Mouse (Mus musculus) ZHBTc4 (cell line): ENCODE data around the gene Sf3a1.

ENCODE experiments used
- DNase-seq: peaks from one replicate; pipeline ENCODE4 v3.0.0-alpha.2; 2011; ENCODE audit warnings: low read depth, low spot score

Gene Sf3a1

GRCm38 (mm10) chr11:4214572-4214971, 54.4 kb downstream of the Sf3a1 start:
- DNase-seq, result no peak

- DNase-seq, result no peak
These were observed 54.9 kb downstream of the Sf3a1 start for GRCm38 (mm10) chr11:4215061-4215460.

GRCm38 (mm10) chr11:4216248-4217000, 56.3 kb downstream of the Sf3a1 start:
- no peak for DNase-seq

- DNase-seq, result peak; percentile 99
These were observed 57.9 kb downstream of the Sf3a1 start, which contains the start of gene Castor1 for GRCm38 (mm10) chr11:4217914-4218629. TSS of gene Castor1 (plus strand) at chr11:4218225.

GRCm38 (mm10) chr11:4218637-4219036, 58.5 kb downstream of the Sf3a1 start:
- DNase-seq, result peak; percentile 60

- peak; percentile 72 for DNase-seq
These were observed 59.2 kb downstream of the Sf3a1 start for GRCm38 (mm10) chr11:4219317-4219751.

- DNase-seq, result no peak
These were observed 59.8 kb downstream of the Sf3a1 start for GRCm38 (mm10) chr11:4219908-4220307.

GRCm38 (mm10) chr11:4220443-4221400, 60.6 kb downstream of the Sf3a1 start:
- DNase-seq, result peak; percentile 88

GRCm38 (mm10) chr11:4222046-4222950, 62.1 kb downstream of the Sf3a1 start:
- DNase-seq, result no peak

- no peak for DNase-seq
These were observed 63.4 kb downstream of the Sf3a1 start for GRCm38 (mm10) chr11:4223393-4224188.

- no peak for DNase-seq
These were observed 64.1 kb downstream of the Sf3a1 start for GRCm38 (mm10) chr11:4224223-4224622.

GRCm38 (mm10) chr11:4226569-4227325, 66.6 kb downstream of the Sf3a1 start:
- DNase-seq, result no peak

- no peak for DNase-seq
These were observed 68.3 kb downstream of the Sf3a1 start for GRCm38 (mm10) chr11:4228463-4228862.

- no peak for DNase-seq
These were observed 69.7 kb downstream of the Sf3a1 start for GRCm38 (mm10) chr11:4229841-4230240.

- DNase-seq, result no peak
These were observed 71.3 kb downstream of the Sf3a1 start for GRCm38 (mm10) chr11:4231435-4231834.
